Mouse (Mus musculus): ENCODE data around the gene Lhfpl4. TPM values are rescaled to one million over a fixed set of nuclear protein-coding genes. Genes with fewer than 3 reads are reported as not detected.
A peak's percentile ranks its signal among the peaks of the same experiment; 100 is the strongest.

Gene Lhfpl4
- polyA plus RNA-seq, 1 experiment from 2014 or later = 54.6 TPM

DNA sequence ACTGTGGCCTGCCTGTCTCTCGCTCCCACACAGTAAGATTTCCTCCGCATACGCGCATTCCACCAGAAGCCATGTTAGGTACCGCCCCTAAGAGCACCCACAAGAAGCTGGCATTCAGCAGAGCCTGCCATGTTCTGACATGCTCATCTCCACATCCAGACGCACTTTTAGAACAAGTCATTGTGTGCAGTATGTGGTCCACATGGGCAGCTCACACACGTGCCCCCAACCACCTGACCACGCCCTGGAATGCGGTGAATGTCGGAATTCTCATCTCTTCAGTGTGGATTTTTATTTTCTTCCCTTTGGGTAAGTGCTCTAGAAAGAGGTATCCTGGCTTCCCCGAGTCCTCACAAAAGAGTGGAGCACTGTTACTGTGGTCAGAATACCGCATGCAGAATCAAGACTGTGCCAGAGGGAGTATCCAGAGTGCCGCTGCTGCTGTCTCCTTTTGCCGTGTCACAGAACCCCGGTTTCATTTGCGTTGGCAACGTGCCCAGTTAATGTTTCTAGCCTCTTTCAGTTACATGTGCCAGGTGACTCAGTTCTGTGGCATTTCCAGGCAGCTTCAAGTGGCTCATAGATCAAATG, 28.4 kb downstream of the Lhfpl4 start:
- peak; percentile 24; the same call in 1 of the 2 replicates for ATAC-seq (ENCODE audit: low FRiP score)
- Histone ChIP-seq H3K27me3 (replicated peaks) (no peaks in the 10 kb centered on the region), H3K4me2 (no peak overlapping the region), H3K9ac (replicated peaks) (no peak overlapping the region), H3K4me1 (peaks cover 10% of the 10 kb centered on the region; the same call in 1 of the 2 replicates), H3K9me3 (replicated peaks) (no peaks in the 10 kb centered on the region), H3K36me3 (peaks cover 17% of the 10 kb centered on the region), H3K4me3 (replicated peaks) (no peak overlapping the region), H3K27ac (replicated peaks) (0 out of 2 replicates have a peak overlapping the region, but pooled peaks have one; percentile 33)
- 66% methylated on average over 17 of the region's 17 CpGs for WGBS

DNA sequence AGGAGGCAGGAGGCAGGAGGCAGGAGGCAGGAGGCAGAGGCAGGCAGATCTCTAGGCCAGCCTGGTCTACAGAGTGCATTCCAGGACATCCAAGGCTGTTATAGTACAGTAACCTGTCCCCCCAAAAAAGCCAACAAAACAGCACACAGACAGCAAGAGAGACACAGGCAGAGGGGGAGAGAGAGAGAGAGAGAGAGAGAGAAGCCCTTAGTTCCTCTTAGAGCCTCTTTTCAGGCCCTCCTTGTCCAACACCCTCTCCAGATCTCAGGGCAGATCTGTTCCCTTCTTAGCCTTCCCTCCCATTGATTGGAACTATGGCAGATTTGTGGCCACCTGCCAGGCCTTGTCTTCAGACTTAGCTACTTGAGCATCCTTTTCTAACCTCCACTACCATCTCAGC, 31.7 kb downstream of the Lhfpl4 start:
- H3K9ac ChIP-seq (replicated peaks) = no peak overlapping the region
- H3K36me3 ChIP-seq = no peaks in the 10 kb centered on the region
- peaks cover 10% of the 10 kb centered on the region; the same call in 1 of the 2 replicates for H3K4me1 ChIP-seq
- no peaks in the 10 kb centered on the region for H3K27me3 ChIP-seq (replicated peaks)
- no peak overlapping the region for H3K4me2 ChIP-seq
- H3K4me3 ChIP-seq (replicated peaks) = no peak overlapping the region
- no peak for ATAC-seq (ENCODE audit: low FRiP score)
- H3K27ac ChIP-seq (replicated peaks) = no peak overlapping the region
- H3K9me3 ChIP-seq (replicated peaks) = no peaks in the 10 kb centered on the region

DNA sequence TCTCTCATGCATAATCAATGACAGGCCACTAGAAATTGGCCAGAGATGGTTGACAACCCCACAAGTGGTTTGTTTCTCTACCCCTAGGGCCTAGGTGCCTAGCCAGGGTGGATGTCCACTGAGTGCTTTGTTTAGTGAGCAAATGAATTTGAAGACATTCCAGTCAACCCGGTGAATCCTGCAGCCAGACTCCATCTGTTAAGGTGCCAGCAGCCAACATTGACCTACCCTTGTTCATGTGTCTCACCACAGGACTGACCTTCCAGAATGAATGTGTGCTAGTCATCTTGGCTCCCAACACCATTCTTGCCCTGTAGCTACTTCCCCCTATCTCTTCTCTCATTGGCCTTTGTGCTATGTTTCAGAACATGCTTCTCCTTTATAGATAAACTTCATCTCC, 33.2 kb downstream of the Lhfpl4 start:
- Histone ChIP-seq H3K4me1 (0 out of 2 replicates have a peak, but pooled peaks cover 6% of the 10 kb centered on the region), H3K36me3 (no peaks in the 10 kb centered on the region), H3K4me2 (no peak overlapping the region), H3K9ac (replicated peaks) (no peak overlapping the region), H3K9me3 (replicated peaks) (no peaks in the 10 kb centered on the region), H3K4me3 (replicated peaks) (no peak overlapping the region), H3K27me3 (replicated peaks) (no peaks in the 10 kb centered on the region), H3K27ac (replicated peaks) (no peak overlapping the region)
- no peak for ATAC-seq (ENCODE audit: low FRiP score)
- 90% methylated on average over 1 of the region's 1 CpGs for WGBS

DNA sequence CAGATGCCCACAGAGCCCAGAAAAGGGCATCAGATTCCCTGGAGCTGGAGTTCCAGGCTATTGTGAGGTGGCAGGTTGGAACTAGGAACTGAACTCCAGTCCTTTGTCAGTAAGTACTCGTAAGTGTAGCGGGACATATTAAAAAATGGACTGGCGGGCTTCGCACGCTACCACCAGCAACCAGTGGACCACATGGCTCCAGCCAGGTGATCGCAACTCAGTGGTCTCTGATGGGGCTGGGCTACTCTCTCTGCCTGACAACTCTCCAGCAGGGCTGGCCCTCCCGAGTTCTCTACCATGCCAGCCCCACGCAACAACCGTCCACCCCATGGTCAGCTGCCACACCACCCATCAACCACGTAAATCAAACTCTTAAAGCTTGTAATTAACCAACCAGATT, 35.1 kb downstream of the Lhfpl4 start:
- 95% methylated on average over 10 of the region's 10 CpGs for WGBS
- Histone ChIP-seq H3K9me3 (replicated peaks) (no peaks in the 10 kb centered on the region), H3K36me3 (peaks cover 10% of the 10 kb centered on the region), H3K4me2 (no peak overlapping the region), H3K27me3 (replicated peaks) (no peaks in the 10 kb centered on the region), H3K27ac (replicated peaks) (no peak overlapping the region), H3K9ac (replicated peaks) (no peak overlapping the region), H3K4me3 (replicated peaks) (no peak overlapping the region), H3K4me1 (no peaks in the 10 kb centered on the region)
- ATAC-seq (ENCODE audit: low FRiP score) = no peak

DNA sequence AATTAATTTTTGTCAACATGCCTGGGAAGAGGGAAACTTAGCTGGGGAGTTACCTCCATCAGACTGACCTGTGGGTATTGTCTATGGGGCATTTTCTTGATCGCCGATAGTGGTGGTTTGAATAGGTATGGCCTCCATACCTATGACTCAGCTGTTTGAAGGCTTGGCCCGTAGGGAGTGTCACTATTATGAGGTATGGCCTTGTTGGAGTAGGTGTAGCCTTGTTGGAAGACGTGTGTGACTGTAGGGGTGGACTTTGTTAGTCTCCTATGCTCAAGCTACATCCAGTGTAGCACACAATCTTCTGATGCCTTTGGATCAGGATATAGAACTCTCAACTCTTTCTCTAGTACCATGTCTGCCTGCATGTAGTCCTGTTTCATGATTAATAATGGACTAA, 39.1 kb downstream of the Lhfpl4 start:
- no peak overlapping the region for H3K4me3 ChIP-seq (replicated peaks)
- no peaks in the 10 kb centered on the region for H3K9me3 ChIP-seq (replicated peaks)
- peaks cover 44% of the 10 kb centered on the region for H3K36me3 ChIP-seq
- no peak overlapping the region for H3K9ac ChIP-seq (replicated peaks)
- H3K27me3 ChIP-seq (replicated peaks) = no peaks in the 10 kb centered on the region
- H3K4me2 ChIP-seq = no peak overlapping the region
- no peak overlapping the region for H3K27ac ChIP-seq (replicated peaks)
- ATAC-seq (ENCODE audit: low FRiP score) = no peak
- 95% methylated on average over 4 of the region's 4 CpGs for WGBS
- H3K4me1 ChIP-seq = no peaks in the 10 kb centered on the region

DNA sequence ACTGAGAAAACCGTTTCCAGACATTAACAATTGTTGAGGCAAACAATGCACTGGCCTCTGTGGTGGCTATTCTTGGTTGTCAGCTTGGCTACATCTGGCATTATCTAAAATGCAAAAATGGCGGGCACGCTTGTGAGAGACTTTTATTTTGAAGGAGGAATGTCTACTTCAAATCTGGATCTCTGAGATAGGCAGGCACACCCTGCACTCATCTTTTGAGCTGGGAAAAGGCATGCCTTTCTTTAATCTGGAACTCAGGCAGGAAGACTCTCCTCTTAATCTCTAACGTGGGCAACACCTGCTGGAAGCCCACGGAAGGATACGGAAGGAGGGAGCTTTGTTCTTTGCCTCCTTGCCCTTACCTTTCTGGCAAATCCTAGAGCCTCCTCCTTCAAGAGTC, 40.3 kb downstream of the Lhfpl4 start:
- Histone ChIP-seq H3K4me2 (no peak overlapping the region), H3K36me3 (peaks cover 55% of the 10 kb centered on the region), H3K4me3 (replicated peaks) (no peak overlapping the region), H3K27ac (replicated peaks) (no peak overlapping the region), H3K9me3 (replicated peaks) (no peaks in the 10 kb centered on the region), H3K9ac (replicated peaks) (no peak overlapping the region), H3K27me3 (replicated peaks) (no peaks in the 10 kb centered on the region), H3K4me1 (no peaks in the 10 kb centered on the region)
- no peak for ATAC-seq (ENCODE audit: low FRiP score)
- 90% methylated on average over 6 of the region's 6 CpGs for WGBS

DNA sequence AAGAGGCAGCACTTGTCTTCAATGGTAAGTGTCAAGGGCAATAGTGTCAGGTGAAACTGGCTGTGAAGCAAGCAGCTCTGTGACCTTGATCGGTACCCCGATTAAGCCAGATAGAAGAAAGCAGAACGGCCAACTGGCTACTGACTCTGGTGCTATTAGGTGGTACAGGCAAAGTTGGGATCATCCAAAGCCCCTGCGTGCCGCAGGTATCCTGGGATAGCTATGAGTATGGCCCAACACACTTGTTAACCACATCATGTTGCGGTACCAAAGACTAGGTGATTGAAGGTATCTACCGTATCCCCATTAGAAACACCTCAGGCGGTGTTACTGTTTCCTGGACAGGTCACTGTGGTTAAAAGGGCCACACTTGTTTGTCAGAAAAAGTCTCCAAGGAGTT, 41.1 kb downstream of the Lhfpl4 start:
- H3K4me1 ChIP-seq = no peaks in the 10 kb centered on the region
- ATAC-seq (ENCODE audit: low FRiP score) = no peak
- H3K4me2 ChIP-seq = no peak overlapping the region
- H3K9me3 ChIP-seq (replicated peaks) = no peaks in the 10 kb centered on the region
- peaks cover 62% of the 10 kb centered on the region for H3K36me3 ChIP-seq
- no peak overlapping the region for H3K27ac ChIP-seq (replicated peaks)
- no peak overlapping the region for H3K9ac ChIP-seq (replicated peaks)
- no peak overlapping the region for H3K4me3 ChIP-seq (replicated peaks)
- WGBS = 98% methylated on average over 8 of the region's 8 CpGs
- H3K27me3 ChIP-seq (replicated peaks) = no peaks in the 10 kb centered on the region

DNA sequence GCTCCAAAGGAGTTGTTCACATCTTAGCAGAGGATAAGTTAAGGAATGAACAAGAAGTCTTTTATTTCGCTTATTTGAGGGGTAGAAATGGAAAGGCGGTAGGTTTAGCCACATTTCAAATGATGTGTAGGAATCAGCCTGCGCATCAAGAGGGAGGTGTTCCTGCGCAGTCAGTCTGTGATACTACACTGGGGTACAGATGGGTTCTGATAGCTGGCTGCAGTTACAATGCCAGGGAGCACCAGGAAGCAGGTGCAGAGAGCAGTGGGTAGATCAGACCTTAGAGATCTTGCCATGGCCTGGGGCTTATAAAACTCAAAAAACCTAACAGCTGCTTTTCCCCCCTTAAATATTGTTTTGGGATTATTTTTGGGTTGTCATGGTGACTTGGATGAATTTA, 49.9 kb downstream of the Lhfpl4 start:
- H3K36me3 ChIP-seq = peaks cover 59% of the 10 kb centered on the region
- no peak overlapping the region for H3K4me3 ChIP-seq (replicated peaks)
- no peak overlapping the region for H3K9ac ChIP-seq (replicated peaks)
- H3K9me3 ChIP-seq (replicated peaks) = no peaks in the 10 kb centered on the region
- no peak overlapping the region for H3K27ac ChIP-seq (replicated peaks)
- no peak overlapping the region for H3K4me2 ChIP-seq
- no peaks in the 10 kb centered on the region for H3K4me1 ChIP-seq
- WGBS = 85% methylated on average over 4 of the region's 4 CpGs
- H3K27me3 ChIP-seq (replicated peaks) = no peaks in the 10 kb centered on the region
- ATAC-seq (ENCODE audit: low FRiP score) = no peak

DNA sequence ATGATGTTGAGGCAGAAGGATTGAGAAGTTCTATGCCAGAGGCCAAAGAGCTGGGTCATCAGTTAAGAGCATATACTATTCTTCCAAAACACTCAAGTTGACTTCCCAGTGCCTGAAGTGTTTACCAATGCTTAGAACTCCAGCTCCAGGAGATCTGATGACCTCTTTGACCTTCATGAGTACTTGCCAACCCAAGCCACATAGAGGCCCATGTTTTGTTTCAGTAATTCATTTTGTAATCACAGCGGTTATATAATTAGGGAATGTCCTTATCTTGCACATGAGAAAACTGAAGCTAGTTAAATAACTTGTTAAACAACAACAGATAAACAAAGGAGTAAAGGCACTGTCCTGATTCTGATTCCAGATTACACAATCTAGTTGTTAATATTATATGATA, 50.4 kb downstream of the Lhfpl4 start:
- H3K4me1 ChIP-seq = no peaks in the 10 kb centered on the region
- H3K9me3 ChIP-seq (replicated peaks) = no peaks in the 10 kb centered on the region
- no peak overlapping the region for H3K4me3 ChIP-seq (replicated peaks)
- peaks cover 57% of the 10 kb centered on the region for H3K36me3 ChIP-seq
- 87% methylated on average over 1 of the region's 1 CpGs for WGBS
- H3K27ac ChIP-seq (replicated peaks) = no peak overlapping the region
- H3K9ac ChIP-seq (replicated peaks) = no peak overlapping the region
- H3K27me3 ChIP-seq (replicated peaks) = no peaks in the 10 kb centered on the region
- ATAC-seq (ENCODE audit: low FRiP score) = no peak
- no peak overlapping the region for H3K4me2 ChIP-seq

DNA sequence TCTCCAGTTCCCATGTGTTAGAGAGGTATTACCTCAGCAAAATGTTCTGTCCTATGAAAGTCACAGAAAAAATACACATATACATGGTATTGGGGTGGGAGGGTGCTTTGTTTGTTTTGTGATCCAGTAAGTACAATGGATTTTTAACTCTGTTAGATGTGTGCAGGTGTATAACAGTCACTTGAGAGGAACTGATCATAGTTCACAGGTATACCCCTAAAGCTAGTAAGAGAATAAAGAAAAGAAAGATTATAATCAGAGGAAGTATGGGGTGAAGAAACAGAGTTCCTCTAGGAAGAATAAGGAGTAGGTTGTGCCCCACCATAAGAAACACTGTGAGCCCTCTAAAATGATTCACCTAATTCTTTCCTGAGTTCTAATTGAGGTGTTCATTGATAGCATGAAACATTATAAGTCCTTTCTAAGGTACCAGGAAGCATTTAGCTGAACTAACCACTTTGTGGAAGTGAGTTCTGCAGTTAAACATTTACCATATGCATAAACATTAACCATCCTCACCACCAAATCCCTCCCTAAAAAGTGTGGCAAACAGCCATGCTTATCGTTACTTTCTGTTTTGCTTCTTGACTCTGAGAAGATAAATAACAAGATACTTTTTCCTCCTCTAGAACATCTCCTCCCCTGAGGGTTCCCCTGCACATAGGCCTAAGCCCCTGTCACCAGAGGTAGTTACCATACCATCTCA, 53.6 kb downstream of the Lhfpl4 start:
- 84% methylated on average over 1 of the region's 1 CpGs for WGBS

DNA sequence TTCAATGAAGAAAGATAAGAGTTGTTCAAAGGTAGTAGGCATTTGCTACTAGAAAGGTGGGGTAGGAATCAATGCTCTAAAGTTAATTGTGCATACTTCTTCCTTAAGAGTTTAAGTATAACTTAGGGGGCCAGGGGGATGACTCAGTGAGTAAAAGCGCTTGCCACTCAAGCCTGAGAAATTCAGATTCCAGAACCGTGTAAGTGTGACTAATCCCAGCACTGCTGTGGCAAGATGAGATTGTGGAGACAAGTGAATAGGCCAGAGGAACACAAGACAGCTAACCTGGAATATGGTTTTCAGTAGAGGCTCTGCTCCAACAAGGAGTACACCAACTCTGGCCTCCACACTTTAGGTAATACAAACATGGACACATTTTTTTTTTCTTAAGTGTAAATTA, 61.8 kb downstream of the Lhfpl4 start:
- ATAC-seq (ENCODE audit: low FRiP score) = no peak
- Histone ChIP-seq H3K4me2 (no peak overlapping the region), H3K9ac (replicated peaks) (no peak overlapping the region), H3K27ac (replicated peaks) (no peak overlapping the region), H3K9me3 (replicated peaks) (no peaks in the 10 kb centered on the region), H3K4me3 (replicated peaks) (no peak overlapping the region), H3K36me3 (peaks cover 37% of the 10 kb centered on the region), H3K27me3 (replicated peaks) (no peaks in the 10 kb centered on the region), H3K4me1 (no peaks in the 10 kb centered on the region)
- WGBS = 89% methylated on average over 2 of the region's 2 CpGs

More for the DNA sequence above, 53.6 kb downstream of the Lhfpl4 start:
- no peak for ATAC-seq (ENCODE audit: low FRiP score)
- H3K4me2 ChIP-seq = no peak overlapping the region
- H3K27ac ChIP-seq (replicated peaks) = no peak overlapping the region
- no peaks in the 10 kb centered on the region for H3K4me1 ChIP-seq
- no peak overlapping the region for H3K9ac ChIP-seq (replicated peaks)
- no peaks in the 10 kb centered on the region for H3K9me3 ChIP-seq (replicated peaks)
- H3K36me3 ChIP-seq = peaks cover 50% of the 10 kb centered on the region
- no peaks in the 10 kb centered on the region for H3K27me3 ChIP-seq (replicated peaks)
- H3K4me3 ChIP-seq (replicated peaks) = no peak overlapping the region

DNA sequence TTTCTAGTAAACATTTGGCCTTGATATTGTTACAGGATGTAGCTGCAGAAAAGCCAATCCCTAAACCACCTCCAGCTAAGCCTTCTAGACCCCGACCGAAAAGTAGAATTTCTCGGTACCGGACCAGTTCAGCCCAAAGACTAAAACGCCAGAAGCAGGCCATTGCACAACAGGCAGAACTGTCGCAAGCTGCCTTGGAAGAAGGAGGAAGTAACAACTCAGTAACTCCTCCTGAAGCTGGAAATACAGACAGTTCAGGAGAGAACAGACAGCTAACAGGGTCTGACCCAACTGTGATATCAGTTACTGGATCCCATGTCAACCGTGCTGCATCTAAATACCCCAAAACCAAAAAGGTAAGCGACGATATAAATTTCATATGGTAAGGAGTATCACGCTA, 74.4 kb downstream of the Lhfpl4 start:
- Histone ChIP-seq H3K9me3 (replicated peaks) (no peaks in the 10 kb centered on the region), H3K36me3 (peaks cover 67% of the 10 kb centered on the region), H3K27ac (replicated peaks) (no peak overlapping the region), H3K4me1 (no peaks in the 10 kb centered on the region), H3K9ac (replicated peaks) (no peak overlapping the region), H3K4me2 (no peak overlapping the region), H3K4me3 (replicated peaks) (no peak overlapping the region), H3K27me3 (replicated peaks) (no peaks in the 10 kb centered on the region)
- WGBS = 95% methylated on average over 10 of the region's 10 CpGs
- no peak for ATAC-seq (ENCODE audit: low FRiP score)

Data from neural tube, embryonic 15.5 days (tissue).